Mouse (Mus musculus): ENCODE data around the gene Lin52.

- TF ChIP-seq CTCF (IDR thresholded peaks at IDR 0.05; ENCODE audit: extremely low read depth, insufficient read depth, insufficient read length, insufficient replicate concordance) (no peak), POLR2A (IDR thresholded peaks at IDR 0.05; ENCODE audit: low read depth, low read length) (no peak)
Measured at GRCm38 (mm10) chr12:84500528-84501263, 49.5 kb downstream of the Lin52 start.

Data from spleen, adult 2 months (tissue).